Mouse (Mus musculus): ENCODE measurements at regions not wholly inside any gene's neighbourhood (a gene's known extent, or its start where the extent isn't known, plus 50 kb on each side); places are given as distances from the start of the nearest gene placed in this dataset.

- TF ChIP-seq GATA1 (IDR thresholded peaks at IDR 0.05; ENCODE audit: low read length) = no peak
- TF ChIP-seq TAL1 (IDR thresholded peaks at IDR 0.05; ENCODE audit: low read length) = no peak
Measured at GRCm38 (mm10) chr14:105360530-105360929, 102.2 kb downstream of the Ndfip2 start.
